ENCODE assay signal across 19 mouse cellular contexts in genomic region chr12:38789789-38790355, GRCm38 (mm10). TPM values are rescaled to one million over a fixed set of nuclear protein-coding genes. Genes with fewer than 3 reads are reported as not detected.
DNase-seq lines count a peak whose midpoint lies in the region; ATAC-seq lines count a peak whose summit lies in the region.
"Had no signal": no experiment of that assay in that cellular context is flagged by ENCODE, and none has a peak within 500 bp of the region (broad histone marks: within the 10 kb centered on the region; RNA-seq: fewer than 3 reads in every experiment).

No protein-coding gene starts in this region.

- intact Hi-C loops in left cerebral cortex, postnatal 25 days (cut with DNase I): loop anchor here (10.0 kb wide), 1 partner anchor 655 kb away; no protein-coding TSS in a partner anchor

- DNase-seq in frontal cortex, postnatal 10 days (ENCODE audit: low spot score in 2 of 2): no peak
- peak; percentile 39 to 76 for DNase-seq in left cerebral cortex, postnatal 25 days (ENCODE audit: low spot score in 2 of 2)
- no peak for DNase-seq in left cerebral cortex, adult 11 months (ENCODE audit: low spot score)
- DNase-seq in right cerebral cortex, postnatal 25 days: peak; percentile 52
- no peak for DNase-seq in right cerebral cortex, postnatal 14 days
- DNase-seq in ovary, adult 18-20 months (ENCODE audit: low spot score): no peak
- DNase-seq: adrenal gland, postnatal 25 days; embryo, embryonic 11 days; gastrocnemius, postnatal 25 days; heart, adult 11 months; kidney, adult 2 months; kidney, postnatal 36 days; lung, postnatal 36 days; thymus, postnatal 4 days had no signal

- peak; percentile 84 for ATAC-seq in frontal cortex, adult (ENCODE audit: low TSS enrichment)
- ATAC-seq: CD4-positive, CD25-positive, alpha-beta regulatory T cell, adult 4 months; forebrain, embryonic 15.5 days; hindbrain, postnatal 0 days; intestine, embryonic 15.5 days had no signal

RNA-seq across cellular contexts. Expression of gene Etv1, which starts 10.7 kb away (rescaled TPM):
- total RNA-seq in left cerebral cortex, postnatal 25 days (2021): 10 to 100 TPM; 62.2 to 74.8 TPM

Comparison
In these comparisons a context has a peak if more than half of its experiments do, and no peak if none do; other contexts are left out.
1. DNase-seq: peak in left cerebral cortex, postnatal 25 days (2 of 2) and right cerebral cortex, postnatal 25 days (single experiment); none in frontal cortex, postnatal 10 days (0 of 2), left cerebral cortex, adult 11 months (single experiment), right cerebral cortex, postnatal 14 days (single experiment) and ovary, adult 18-20 months (single experiment).